Mouse (Mus musculus) neural tube, embryonic 11.5 days (tissue): ENCODE measurements at regions not wholly inside any gene's neighbourhood (a gene's known extent, or its start where the extent isn't known, plus 50 kb on each side); places are given as distances from the start of the nearest gene placed in this dataset.

Source experiments
- ATAC-seq: fragments of 200-750 bp; cut with Nextera tagmentation; 2 replicates; pipeline ENCODE4 v1.8.0; 2017; ENCODE audit warnings: moderate number of reproducible peaks, mild to moderate bottlenecking, moderate TSS enrichment, moderate library complexity; ENCODE audit not compliant: insufficient read depth, low FRiP score, low TSS enrichment
- DNase-seq: peaks from one replicate; pipeline ENCODE4 v3.0.0-alpha.2; 2015; ENCODE audit warnings: low spot score
- H3K27ac ChIP-seq: fragments of 300-500 bp; sonication (generic); 2 replicates; pipeline ENCODE4 v1.5.1; 2014; ENCODE audit warnings: low read depth, mild to moderate bottlenecking, low read length
- H3K27me3 ChIP-seq: fragments of 300-500 bp; sonication (generic); 2 replicates; pipeline ENCODE4 v1.6.1; 2014; ENCODE audit warnings: mild to moderate bottlenecking, low read length, mixed read lengths; ENCODE audit not compliant: control insufficient read depth, insufficient read depth
- H3K36me3 ChIP-seq: fragments of 300-500 bp; sonication (generic); 2 replicates; pipeline ENCODE4 v1.6.1; 2014; ENCODE audit warnings: mild to moderate bottlenecking, low read length, moderate library complexity, mixed read lengths; ENCODE audit not compliant: control insufficient read depth, insufficient read depth
- H3K4me1 ChIP-seq: fragments of 300-500 bp; sonication (generic); 2 replicates; pipeline ENCODE4 v1.6.1; 2014; ENCODE audit warnings: low read length, mixed read lengths; ENCODE audit not compliant: control insufficient read depth, insufficient read depth
- H3K4me2 ChIP-seq: fragments of 300-500 bp; sonication (generic); 2 replicates; pipeline ENCODE4 v1.6.1; 2014; ENCODE audit warnings: low read depth, mild to moderate bottlenecking, moderate library complexity
- H3K4me3 ChIP-seq: fragments of 300-500 bp; sonication (generic); 2 replicates; pipeline ENCODE4 v1.5.1; 2014; ENCODE audit warnings: low read depth, low read length
- H3K9ac ChIP-seq: fragments of 300-500 bp; sonication (generic); 2 replicates; pipeline ENCODE4 v1.6.1; 2014; ENCODE audit warnings: mild to moderate bottlenecking, low read length
- H3K9me3 ChIP-seq: fragments of 300-500 bp; sonication (generic); 2 replicates; pipeline ENCODE4 v1.6.1; 2016; ENCODE audit warnings: low read length; ENCODE audit not compliant: control insufficient read depth
- WGBS: fragments of 180-500 bp; shearing (Covaris S2); extraction: QIAGEN DNeasy Blood & Tissue Kit; methylation state at CpG from one replicate; pipeline ENCODE4 v1.1.7; 2014; 5-methylcytosine and 5-hydroxymethylcytosine counted together

DNA sequence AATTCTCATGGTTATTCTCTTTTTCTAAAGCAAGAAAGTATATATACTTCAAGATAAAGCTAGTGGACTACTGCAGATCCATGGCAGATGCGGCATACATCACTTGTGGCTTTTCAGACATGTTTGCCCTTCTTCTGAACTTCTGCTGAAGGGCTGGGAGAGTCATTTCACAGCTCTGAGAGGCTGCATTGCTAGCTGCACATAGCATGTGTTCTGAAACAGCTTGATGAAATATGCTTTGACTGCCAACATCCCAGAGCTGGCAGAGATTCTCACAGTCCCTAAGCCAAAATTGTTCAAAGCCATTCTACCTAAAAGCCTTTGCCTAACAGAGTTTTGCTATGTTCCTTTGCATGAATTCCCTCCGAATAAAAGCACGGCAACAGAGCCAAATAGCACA is 177.9 kb downstream of the Gm9733 start:
- no peaks in the 10 kb centered on the region for H3K36me3 ChIP-seq
- no peak overlapping the region for H3K9ac ChIP-seq
- H3K4me2 ChIP-seq: no peak overlapping the region
- DNase-seq (no peak), ATAC-seq (no peak)
- no peaks in the 10 kb centered on the region for H3K9me3 ChIP-seq
- H3K27me3 ChIP-seq: no peaks in the 10 kb centered on the region
- 89% methylated on average over 3 of the region's 3 CpGs for WGBS
- no peaks in the 10 kb centered on the region for H3K4me1 ChIP-seq
- no peak overlapping the region for H3K27ac ChIP-seq
- H3K4me3 ChIP-seq: no peak overlapping the region

DNA sequence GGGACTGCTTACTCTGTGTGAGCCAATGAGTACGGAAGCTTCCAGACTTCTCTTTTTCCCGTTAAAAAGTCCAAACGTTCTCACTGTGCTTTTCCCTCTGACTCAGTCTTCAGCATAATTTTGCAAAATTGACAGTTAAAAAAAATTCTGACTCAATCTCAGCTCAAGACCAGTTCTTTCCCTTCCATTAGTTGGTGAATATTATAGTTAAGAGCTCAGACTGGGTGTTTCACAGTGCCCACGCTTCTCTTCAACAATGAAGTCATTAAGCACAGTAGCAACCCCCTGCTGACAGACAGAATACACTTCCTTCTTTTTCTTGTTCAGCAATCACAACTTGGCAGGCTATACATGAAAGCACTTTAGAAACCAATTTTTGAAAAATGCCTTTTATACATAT is 175.4 kb downstream of the Gm9733 start:
- H3K9me3 ChIP-seq: no peaks in the 10 kb centered on the region
- H3K27me3 ChIP-seq: no peaks in the 10 kb centered on the region
- H3K27ac ChIP-seq: no peak overlapping the region
- H3K4me3 ChIP-seq: no peak overlapping the region
- 73% methylated on average over 4 of the region's 4 CpGs for WGBS
- ATAC-seq (no peak), DNase-seq (no peak)
- H3K4me1 ChIP-seq: no peaks in the 10 kb centered on the region
- no peak overlapping the region for H3K4me2 ChIP-seq
- no peak overlapping the region for H3K9ac ChIP-seq
- no peaks in the 10 kb centered on the region for H3K36me3 ChIP-seq

DNA sequence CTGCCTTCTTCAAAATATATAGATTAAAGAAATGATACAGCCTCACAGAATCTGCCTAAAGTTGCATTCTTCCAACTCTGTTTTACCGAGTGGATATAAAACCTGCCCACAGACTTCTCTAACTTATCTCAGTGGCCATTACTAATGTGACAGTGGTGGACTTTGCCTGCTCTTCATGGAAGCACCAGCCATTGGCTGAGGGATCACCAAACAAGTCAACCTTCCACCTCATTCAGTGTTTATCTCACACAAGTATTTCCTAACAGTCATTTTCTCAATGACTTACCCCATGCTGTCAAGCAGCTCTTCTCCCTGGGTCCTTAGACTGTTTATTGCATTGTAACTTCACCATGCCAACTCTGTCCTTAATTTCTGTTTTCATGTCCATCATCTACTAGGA is 174.3 kb downstream of the Gm9733 start:
- H3K4me2 ChIP-seq: no peak overlapping the region
- no peaks in the 10 kb centered on the region for H3K9me3 ChIP-seq
- H3K36me3 ChIP-seq: no peaks in the 10 kb centered on the region
- H3K27ac ChIP-seq: no peak overlapping the region
- WGBS: 92% methylated on average over 1 of the region's 1 CpGs
- no peak overlapping the region for H3K9ac ChIP-seq
- no peaks in the 10 kb centered on the region for H3K27me3 ChIP-seq
- ATAC-seq: no peak
- no peak overlapping the region for H3K4me3 ChIP-seq
- H3K4me1 ChIP-seq: no peaks in the 10 kb centered on the region
- DNase-seq: no peak

DNA sequence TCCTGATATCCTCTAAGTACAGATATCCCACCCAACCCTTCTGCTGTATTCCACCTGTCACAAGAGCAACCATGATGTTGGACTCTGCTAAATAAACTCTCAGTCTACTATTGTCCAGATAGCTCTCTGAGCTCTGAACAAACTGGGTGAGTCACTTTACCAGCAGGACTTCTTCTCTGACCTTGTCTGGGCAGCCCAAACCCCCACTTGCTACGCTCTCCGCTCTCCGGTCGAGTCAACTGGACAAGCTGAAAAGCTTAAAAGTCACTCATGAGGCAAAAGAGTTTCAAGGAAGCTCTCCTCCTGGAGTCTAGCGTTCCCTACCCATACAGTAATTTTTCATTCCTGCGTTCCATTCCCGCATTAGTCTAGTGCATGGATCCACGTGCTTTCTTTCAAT is 173.2 kb downstream of the Gm9733 start:
- Histone ChIP-seq H3K36me3 (no peaks in the 10 kb centered on the region), H3K4me3 (no peak overlapping the region), H3K9ac (no peak overlapping the region), H3K27ac (no peak overlapping the region), H3K9me3 (no peaks in the 10 kb centered on the region), H3K4me1 (no peaks in the 10 kb centered on the region), H3K27me3 (no peaks in the 10 kb centered on the region), H3K4me2 (no peak overlapping the region)
- ATAC-seq (no peak), DNase-seq (no peak)
- 91% methylated on average over 8 of the region's 8 CpGs for WGBS

DNA sequence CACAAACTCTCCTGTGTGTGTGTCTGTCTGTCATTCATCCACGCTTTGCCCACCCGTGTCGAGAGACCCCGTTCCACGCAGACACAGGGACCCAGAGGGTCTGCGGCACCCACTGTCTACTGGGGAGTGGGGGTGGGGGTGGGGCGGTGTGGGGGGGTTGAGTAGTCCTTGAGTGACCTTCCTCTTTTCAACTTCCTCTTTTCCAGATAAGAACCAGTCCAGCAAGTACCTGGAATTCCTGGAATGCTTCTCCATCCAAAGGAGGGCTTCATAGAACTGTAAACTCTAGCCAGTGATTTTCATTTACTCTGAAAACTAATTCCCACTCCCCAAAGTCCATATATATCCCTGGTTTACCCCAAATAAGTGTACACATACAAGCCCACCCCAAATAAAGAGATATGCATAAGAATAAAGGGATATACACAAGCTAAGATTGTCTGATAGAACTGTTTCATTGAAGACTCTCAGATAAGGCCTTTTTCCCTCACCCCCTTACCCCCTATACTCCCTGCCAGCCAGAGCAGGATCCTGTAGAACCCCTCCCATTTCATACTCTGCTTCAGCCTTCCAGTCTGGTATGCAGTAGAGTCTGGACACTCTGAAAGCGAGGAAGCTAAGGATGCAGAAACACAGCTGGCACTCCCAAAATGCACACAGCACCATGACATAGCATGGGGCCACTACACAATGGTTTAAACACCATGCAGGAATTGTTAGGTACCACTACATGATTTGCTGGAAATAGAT is 172.0 kb downstream of the Gm9733 start:
- no peaks in the 10 kb centered on the region for H3K4me1 ChIP-seq
- H3K9me3 ChIP-seq: no peaks in the 10 kb centered on the region
- H3K4me2 ChIP-seq: no peak overlapping the region
- WGBS: 92% methylated on average over 7 of the region's 8 CpGs
- H3K27ac ChIP-seq: no peak overlapping the region
- no peak for ATAC-seq
- no peak overlapping the region for H3K9ac ChIP-seq
- H3K4me3 ChIP-seq: no peak overlapping the region
- no peaks in the 10 kb centered on the region for H3K27me3 ChIP-seq
- no peaks in the 10 kb centered on the region for H3K36me3 ChIP-seq
- no peak for DNase-seq

DNA sequence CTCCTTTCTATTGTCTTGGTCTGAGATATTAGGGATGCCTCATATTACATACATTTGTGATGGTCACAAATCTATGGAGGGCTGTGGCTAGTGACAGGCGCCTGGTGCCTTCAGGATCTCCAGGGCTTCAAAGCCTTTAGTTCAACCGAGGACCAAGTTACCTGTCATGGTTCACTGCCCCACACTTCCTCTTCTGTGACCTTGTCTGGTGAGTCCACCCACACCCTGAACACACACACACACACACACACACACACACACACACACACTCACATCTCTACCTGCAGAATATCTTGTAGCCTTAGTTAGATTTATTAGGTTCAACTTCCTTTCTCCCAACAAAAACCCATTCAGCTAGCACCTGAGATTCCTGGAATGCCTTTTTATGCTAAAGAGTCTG is 156.3 kb downstream of the Gm9733 start:
- no peak overlapping the region for H3K9ac ChIP-seq
- H3K9me3 ChIP-seq: no peaks in the 10 kb centered on the region
- H3K36me3 ChIP-seq: no peaks in the 10 kb centered on the region
- H3K4me2 ChIP-seq: no peak overlapping the region
- DNase-seq (no peak), ATAC-seq (no peak)
- no peak overlapping the region for H3K4me3 ChIP-seq
- H3K27me3 ChIP-seq: no peaks in the 10 kb centered on the region
- WGBS: 93% methylated on average over 2 of the region's 2 CpGs
- no peak overlapping the region for H3K27ac ChIP-seq
- no peaks in the 10 kb centered on the region for H3K4me1 ChIP-seq

DNA sequence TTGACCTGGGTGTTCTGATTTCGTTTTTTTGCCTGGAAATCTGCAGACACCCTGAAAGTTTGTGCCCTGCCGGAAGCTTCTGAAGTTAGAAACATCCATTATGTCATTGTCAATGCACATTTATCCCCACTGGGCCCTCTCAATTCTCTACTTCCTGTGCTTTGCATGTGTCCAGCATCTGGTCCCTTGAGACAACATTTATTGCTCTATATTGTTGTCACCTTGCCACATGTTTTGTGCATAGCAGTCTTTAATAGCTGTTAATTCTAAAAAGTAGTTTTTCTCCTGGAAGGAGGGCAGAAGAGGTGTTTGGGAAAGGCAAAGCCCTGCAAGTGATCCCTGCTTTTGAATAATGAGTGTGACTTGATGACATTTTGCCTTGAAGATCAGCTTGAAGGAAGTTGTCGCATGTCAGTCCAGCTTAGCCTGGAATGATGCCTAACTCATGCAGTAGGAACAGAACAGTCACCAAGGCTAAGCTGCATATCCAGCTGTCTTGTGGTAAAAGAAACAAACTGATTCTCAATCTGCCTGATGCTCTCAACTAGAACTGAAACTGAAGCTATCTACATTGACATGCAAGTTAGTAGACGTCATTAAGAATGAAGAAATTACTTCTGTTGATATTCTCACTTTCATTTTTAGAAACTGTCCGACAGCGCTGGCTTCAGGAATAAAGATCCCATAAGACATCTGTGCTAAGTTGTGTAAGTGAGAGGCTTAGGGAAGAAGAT is 152.9 kb downstream of the Gm9733 start:
- no peak overlapping the region for H3K27ac ChIP-seq
- no peaks in the 10 kb centered on the region for H3K9me3 ChIP-seq
- H3K4me2 ChIP-seq: no peak overlapping the region
- H3K36me3 ChIP-seq: no peaks in the 10 kb centered on the region
- WGBS: 78% methylated on average over 6 of the region's 6 CpGs
- DNase-seq: no peak
- H3K27me3 ChIP-seq: no peaks in the 10 kb centered on the region
- no peak overlapping the region for H3K9ac ChIP-seq
- no peak for ATAC-seq
- H3K4me3 ChIP-seq: no peak overlapping the region
- H3K4me1 ChIP-seq: no peaks in the 10 kb centered on the region

DNA sequence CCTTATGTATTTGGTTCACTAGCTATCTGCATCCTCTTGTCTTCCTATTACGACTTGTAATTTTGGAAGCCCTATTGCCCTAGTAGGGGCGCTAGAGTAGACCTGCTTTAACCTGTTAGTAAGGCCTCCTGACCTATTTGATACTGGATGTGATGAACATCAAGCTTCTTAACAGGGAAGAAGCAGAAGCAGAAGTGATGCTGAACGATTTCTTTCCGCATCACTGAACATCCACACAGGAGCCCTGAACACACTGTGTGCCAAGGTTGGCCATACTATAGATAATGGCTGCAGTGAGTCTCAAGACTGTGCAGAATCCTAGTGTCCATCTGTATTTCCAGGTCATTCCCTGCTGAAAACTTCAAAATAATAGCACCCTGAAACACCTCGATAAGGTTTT is 151.0 kb downstream of the Gm9733 start:
- Histone ChIP-seq H3K4me1 (no peaks in the 10 kb centered on the region), H3K9ac (no peak overlapping the region), H3K36me3 (no peaks in the 10 kb centered on the region), H3K9me3 (no peaks in the 10 kb centered on the region), H3K4me2 (no peak overlapping the region), H3K27me3 (no peaks in the 10 kb centered on the region), H3K4me3 (no peak overlapping the region), H3K27ac (no peak overlapping the region)
- no peak for ATAC-seq
- 89% methylated on average over 5 of the region's 5 CpGs for WGBS
- no peak for DNase-seq

DNA sequence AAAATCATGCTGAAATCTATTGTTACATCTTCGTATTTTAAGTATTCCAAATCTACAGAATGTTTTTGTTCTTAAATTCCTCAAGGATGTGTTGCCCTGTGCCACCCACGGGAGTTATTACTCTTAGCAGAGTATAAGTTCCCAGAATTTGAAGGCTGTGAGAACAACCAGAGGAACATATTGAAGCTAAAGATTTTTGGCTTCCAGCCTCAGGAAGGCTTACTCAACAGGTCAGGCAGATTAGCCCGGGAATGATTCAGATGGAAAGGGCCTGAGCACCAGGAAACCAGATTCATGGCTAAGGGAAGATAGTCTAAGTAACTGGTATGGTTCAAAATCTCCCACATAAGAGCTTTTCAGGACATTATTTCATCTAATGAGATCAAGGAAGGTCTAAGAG is 145.4 kb downstream of the Gm9733 start:
- no peak for DNase-seq
- Histone ChIP-seq H3K27ac (no peak overlapping the region), H3K4me1 (no peaks in the 10 kb centered on the region), H3K9me3 (no peaks in the 10 kb centered on the region), H3K4me2 (no peak overlapping the region), H3K9ac (no peak overlapping the region), H3K4me3 (no peak overlapping the region), H3K36me3 (no peaks in the 10 kb centered on the region), H3K27me3 (no peaks in the 10 kb centered on the region)
- no peak for ATAC-seq
- 90% methylated on average over 3 of the region's 3 CpGs for WGBS
